Mouse (Mus musculus): ENCODE data around the gene Cpn1. TPM values are rescaled to one million over a fixed set of nuclear protein-coding genes. Genes with fewer than 3 reads are reported as not detected.

Gene Cpn1
- total and polyA plus RNA-seq, 3 experiments, result not detected

- TF ChIP-seq GATA2 (IDR thresholded peaks at IDR 0.05; ENCODE audit: borderline replicate concordance, low read depth, low read length) (no peak), CTCF (IDR thresholded peaks at IDR 0.05; ENCODE audit: low read depth, low read length) (no peak), TAL1 (conservative IDR thresholded peaks at IDR 0.05; ENCODE audit: low read depth, low read length) (no peak), GATA1 (IDR thresholded peaks at IDR 0.05; ENCODE audit: borderline replicate concordance, low read length) (no peak), POLR2AphosphoS5 (IDR thresholded peaks at IDR 0.05; ENCODE audit: insufficient replicate concordance, low read depth, low read length) (no peak)
- peaks cover 3% of the 10 kb centered on the region; the same call in 1 of the 2 replicates for H3K27me3 ChIP-seq (ENCODE audit: insufficient read depth, low read length)
- H3K36me3 ChIP-seq (replicated peaks), result no peaks in the 10 kb centered on the region
- ATAC-seq (ENCODE audit: extremely low read depth, insufficient number of reproducible peaks, low FRiP score, poor library complexity, severe bottlenecking) (no peak), DNase-seq (ENCODE audit: low spot score) (no peak)
- H3K9me3 ChIP-seq (replicated peaks), result 0 out of 2 replicates have a peak, but pooled peaks cover 2% of the 10 kb centered on the region
- no peak overlapping the region for H3K4me3 ChIP-seq (ENCODE audit: low read depth, low read length)
- peaks cover 3% of the 10 kb centered on the region for H3K4me1 ChIP-seq (ENCODE audit: insufficient read depth, low read depth, low read length)
These were observed 38.7 kb upstream of the Cpn1 start for GRCm38 (mm10) chr19:44024921-44025585.

DNA sequence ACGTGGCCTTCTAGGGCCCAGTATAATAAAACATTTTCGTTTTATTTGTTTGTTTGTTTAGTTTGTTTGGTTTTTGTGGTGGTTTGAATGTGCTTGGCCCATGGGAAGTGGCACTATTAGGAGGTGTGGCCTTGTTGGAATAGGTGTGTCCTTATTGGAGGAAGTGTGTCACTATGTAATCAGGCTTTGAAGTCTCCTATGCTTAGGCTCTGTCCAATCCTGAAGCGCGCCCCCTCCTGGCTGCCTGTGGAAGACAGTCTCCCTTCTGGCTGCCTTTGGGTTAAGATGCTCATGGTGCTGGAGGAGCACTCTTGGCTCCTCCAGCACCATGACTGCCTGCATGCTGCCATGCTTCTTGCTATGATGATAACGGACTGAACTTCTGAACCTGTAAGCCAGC lies 36.7 kb upstream of the Cpn1 start:
- Histone ChIP-seq H3K9me3 (replicated peaks) (0 out of 2 replicates have a peak, but pooled peaks cover 2% of the 10 kb centered on the region), H3K27me3 (ENCODE audit: insufficient read depth, low read length) (peaks cover 3% of the 10 kb centered on the region; the same call in 1 of the 2 replicates), H3K4me3 (ENCODE audit: low read depth, low read length) (no peak overlapping the region), H3K4me1 (ENCODE audit: insufficient read depth, low read depth, low read length) (peaks cover 3% of the 10 kb centered on the region), H3K36me3 (replicated peaks) (no peaks in the 10 kb centered on the region)
- ATAC-seq (ENCODE audit: extremely low read depth, insufficient number of reproducible peaks, low FRiP score, poor library complexity, severe bottlenecking) (no peak), DNase-seq (ENCODE audit: low spot score) (no peak)
- TF ChIP-seq CTCF (IDR thresholded peaks at IDR 0.05; ENCODE audit: low read depth, low read length) (no peak), GATA2 (IDR thresholded peaks at IDR 0.05; ENCODE audit: borderline replicate concordance, low read depth, low read length) (no peak), TAL1 (conservative IDR thresholded peaks at IDR 0.05; ENCODE audit: low read depth, low read length) (no peak), GATA1 (IDR thresholded peaks at IDR 0.05; ENCODE audit: borderline replicate concordance, low read length) (no peak), POLR2AphosphoS5 (IDR thresholded peaks at IDR 0.05; ENCODE audit: insufficient replicate concordance, low read depth, low read length) (no peak)

DNA sequence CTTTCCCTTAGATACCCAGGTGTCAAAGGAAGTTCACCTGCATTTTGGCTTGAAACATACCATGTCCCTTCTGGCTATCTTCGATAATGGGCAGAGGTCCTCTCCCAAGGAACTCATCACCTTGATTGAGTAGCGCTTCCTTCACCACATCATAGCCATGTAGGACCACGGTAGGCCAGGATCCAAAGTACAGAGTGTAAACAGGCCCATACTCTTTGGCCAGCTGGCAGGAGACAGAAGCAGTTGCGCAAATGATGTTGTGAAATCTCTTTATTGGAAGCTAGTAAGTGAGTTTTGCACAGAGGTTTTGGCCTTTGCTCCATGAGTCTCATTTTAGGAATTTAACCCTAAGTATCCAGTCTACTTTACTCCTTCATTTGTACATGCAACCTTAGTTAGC lies 35.1 kb upstream of the Cpn1 start:
- Histone ChIP-seq H3K4me1 (ENCODE audit: insufficient read depth, low read depth, low read length) (no peaks in the 10 kb centered on the region), H3K4me3 (ENCODE audit: low read depth, low read length) (no peak overlapping the region), H3K9me3 (replicated peaks) (0 out of 2 replicates have a peak, but pooled peaks cover 2% of the 10 kb centered on the region), H3K27me3 (ENCODE audit: insufficient read depth, low read length) (peaks cover under 1% of the 10 kb centered on the region; the same call in 1 of the 2 replicates), H3K36me3 (replicated peaks) (no peaks in the 10 kb centered on the region)
- ATAC-seq (ENCODE audit: extremely low read depth, insufficient number of reproducible peaks, low FRiP score, poor library complexity, severe bottlenecking) (no peak), DNase-seq (ENCODE audit: low spot score) (no peak)
- TF ChIP-seq GATA2 (IDR thresholded peaks at IDR 0.05; ENCODE audit: borderline replicate concordance, low read depth, low read length), result no peak
- no peak for TF ChIP-seq POLR2AphosphoS5 (IDR thresholded peaks at IDR 0.05; ENCODE audit: insufficient replicate concordance, low read depth, low read length)
- TF ChIP-seq TAL1 (conservative IDR thresholded peaks at IDR 0.05; ENCODE audit: low read depth, low read length), result no peak
- no peak for TF ChIP-seq CTCF (IDR thresholded peaks at IDR 0.05; ENCODE audit: low read depth, low read length)
- no peak for TF ChIP-seq GATA1 (IDR thresholded peaks at IDR 0.05; ENCODE audit: borderline replicate concordance, low read length)

GRCm38 (mm10) chr19:44019739-44020138 lies 33.4 kb upstream of the Cpn1 start:
- no peaks in the 10 kb centered on the region for H3K4me1 ChIP-seq (ENCODE audit: insufficient read depth, low read depth, low read length)
- no peak for TF ChIP-seq POLR2AphosphoS5 (IDR thresholded peaks at IDR 0.05; ENCODE audit: insufficient replicate concordance, low read depth, low read length)
- no peak for TF ChIP-seq GATA2 (IDR thresholded peaks at IDR 0.05; ENCODE audit: borderline replicate concordance, low read depth, low read length)
- no peak for TF ChIP-seq CTCF (IDR thresholded peaks at IDR 0.05; ENCODE audit: low read depth, low read length)
- no peak for TF ChIP-seq GATA1 (IDR thresholded peaks at IDR 0.05; ENCODE audit: borderline replicate concordance, low read length)
- no peak for TF ChIP-seq TAL1 (conservative IDR thresholded peaks at IDR 0.05; ENCODE audit: low read depth, low read length)
- DNase-seq (ENCODE audit: low spot score), result no peak

DNA sequence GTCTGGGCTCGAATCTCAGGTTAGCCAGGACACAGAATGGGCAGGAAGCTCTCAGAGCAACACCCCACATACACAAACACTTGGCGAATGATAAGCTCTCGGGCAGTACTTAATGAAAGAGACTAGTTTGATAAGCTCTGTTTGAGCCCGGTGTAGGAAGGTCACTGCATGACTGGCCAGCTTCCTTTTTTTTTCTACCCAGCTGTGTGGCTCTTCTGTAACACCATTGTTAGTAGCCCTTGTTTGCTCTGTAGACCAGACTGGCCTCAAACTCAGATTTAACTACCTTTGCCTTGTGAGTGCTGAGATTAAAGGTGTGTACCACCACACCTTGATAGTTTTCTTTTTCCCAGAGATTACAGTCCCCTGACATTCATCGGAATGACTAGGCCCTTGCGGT lies 27.5 kb upstream of the Cpn1 start:
- no peak for DNase-seq (ENCODE audit: low spot score)

More at GRCm38 (mm10) chr19:44019739-44020138, 33.4 kb upstream of the Cpn1 start:
- H3K4me3 ChIP-seq (ENCODE audit: low read depth, low read length), result no peak overlapping the region
- ATAC-seq (ENCODE audit: extremely low read depth, insufficient number of reproducible peaks, low FRiP score, poor library complexity, severe bottlenecking), result no peak
- 0 out of 2 replicates have a peak, but pooled peaks cover 2% of the 10 kb centered on the region for H3K9me3 ChIP-seq (replicated peaks)
- no peaks in the 10 kb centered on the region for H3K27me3 ChIP-seq (ENCODE audit: insufficient read depth, low read length)
- no peaks in the 10 kb centered on the region for H3K36me3 ChIP-seq (replicated peaks)

GRCm38 (mm10) chr19:44008784-44009183 lies 22.4 kb upstream of the Cpn1 start:
- no peaks in the 10 kb centered on the region for H3K4me1 ChIP-seq (ENCODE audit: insufficient read depth, low read depth, low read length)
- DNase-seq (ENCODE audit: low spot score) (no peak), ATAC-seq (ENCODE audit: extremely low read depth, insufficient number of reproducible peaks, low FRiP score, poor library complexity, severe bottlenecking) (no peak)
- H3K27me3 ChIP-seq (ENCODE audit: insufficient read depth, low read length), result peaks cover 5% of the 10 kb centered on the region
- H3K36me3 ChIP-seq (replicated peaks), result no peaks in the 10 kb centered on the region
- no peak overlapping the region for H3K4me3 ChIP-seq (ENCODE audit: low read depth, low read length)
- H3K9me3 ChIP-seq (replicated peaks), result no peaks in the 10 kb centered on the region
- TF ChIP-seq POLR2AphosphoS5 (IDR thresholded peaks at IDR 0.05; ENCODE audit: insufficient replicate concordance, low read depth, low read length) (no peak), CTCF (IDR thresholded peaks at IDR 0.05; ENCODE audit: low read depth, low read length) (no peak), GATA1 (IDR thresholded peaks at IDR 0.05; ENCODE audit: borderline replicate concordance, low read length) (no peak), GATA2 (IDR thresholded peaks at IDR 0.05; ENCODE audit: borderline replicate concordance, low read depth, low read length) (no peak), TAL1 (conservative IDR thresholded peaks at IDR 0.05; ENCODE audit: low read depth, low read length) (no peak)

More for the DNA sequence above, 27.5 kb upstream of the Cpn1 start:
- Histone ChIP-seq H3K4me3 (ENCODE audit: low read depth, low read length) (no peak overlapping the region), H3K9me3 (replicated peaks) (no peaks in the 10 kb centered on the region), H3K4me1 (ENCODE audit: insufficient read depth, low read depth, low read length) (no peaks in the 10 kb centered on the region), H3K27me3 (ENCODE audit: insufficient read depth, low read length) (peaks cover 2% of the 10 kb centered on the region; the same call in 1 of the 2 replicates), H3K36me3 (replicated peaks) (no peaks in the 10 kb centered on the region)
- no peak for TF ChIP-seq TAL1 (conservative IDR thresholded peaks at IDR 0.05; ENCODE audit: low read depth, low read length)
- no peak for TF ChIP-seq GATA2 (IDR thresholded peaks at IDR 0.05; ENCODE audit: borderline replicate concordance, low read depth, low read length)
- TF ChIP-seq GATA1 (IDR thresholded peaks at IDR 0.05; ENCODE audit: borderline replicate concordance, low read length), result no peak
- TF ChIP-seq POLR2AphosphoS5 (IDR thresholded peaks at IDR 0.05; ENCODE audit: insufficient replicate concordance, low read depth, low read length), result no peak
- TF ChIP-seq CTCF (IDR thresholded peaks at IDR 0.05; ENCODE audit: low read depth, low read length), result no peak
- ATAC-seq (ENCODE audit: extremely low read depth, insufficient number of reproducible peaks, low FRiP score, poor library complexity, severe bottlenecking), result no peak

Measured in G1E (cell line).